Mouse (Mus musculus) hindbrain, embryonic 13.5 days (tissue): ENCODE data around the gene Kdm6b. TPM values are rescaled to one million over a fixed set of nuclear protein-coding genes. Genes with fewer than 3 reads are reported as not detected.
"Not testable (repeated sequence)": the region's sequence is repeated elsewhere in the genome, so short reads cannot be mapped to it uniquely, and the experiment has no call there.

Experiments
- ATAC-seq: fragments of 200-750 bp; cut with Nextera tagmentation; 2 replicates; pipeline ENCODE4 v1.8.0; 2017; ENCODE audit warnings: moderate TSS enrichment; ENCODE audit not compliant: low FRiP score
- H3K27ac ChIP-seq: fragments of 300-500 bp; sonication (generic); 2 replicates; pipeline ENCODE4 v1.5.1; 2015; ENCODE audit warnings: inconsistent platforms, mild to moderate bottlenecking, moderate library complexity
- H3K27me3 ChIP-seq: fragments of 300-500 bp; sonication (generic); 2 replicates; pipeline ENCODE4 v1.6.1; 2015; ENCODE audit warnings: mild to moderate bottlenecking, inconsistent platforms
- H3K36me3 ChIP-seq: fragments of 300-500 bp; sonication (generic); 2 replicates; pipeline ENCODE4 v1.6.1; 2015; ENCODE audit warnings: mild to moderate bottlenecking, inconsistent platforms
- H3K4me1 ChIP-seq: fragments of 300-500 bp; sonication (generic); replicated peaks from 2 replicates; pipeline ENCODE4 v1.6.1; 2015; ENCODE audit warnings: inconsistent platforms
- H3K4me2 ChIP-seq: fragments of 300-500 bp; sonication (generic); 2 replicates; pipeline ENCODE4 v1.6.1; 2015; ENCODE audit warnings: inconsistent platforms, mild to moderate bottlenecking, moderate library complexity
- H3K4me3 ChIP-seq: fragments of 300-500 bp; sonication (generic); 2 replicates; pipeline ENCODE4 v1.5.1; 2015; ENCODE audit warnings: mild to moderate bottlenecking, inconsistent platforms
- H3K9ac ChIP-seq: fragments of 300-500 bp; sonication (generic); 2 replicates; pipeline ENCODE4 v1.6.1; 2015; ENCODE audit warnings: mild to moderate bottlenecking, inconsistent platforms
- H3K9me3 ChIP-seq: fragments of 300-500 bp; sonication (generic); 2 replicates; pipeline ENCODE4 v1.6.1; 2016; ENCODE audit warnings: inconsistent platforms
- WGBS: fragments of 180-500 bp; shearing (Covaris S2); methylation state at CpG from one replicate; pipeline ENCODE4 v1.1.7; 2015; 5-methylcytosine and 5-hydroxymethylcytosine counted together
- polyA plus RNA-seq: library from polyadenylated mRNA; unstranded; fragments of >200 nt; fragmentation: Nextera tagmentation; extraction: Ambion mirVana; gene quantifications from 2 replicates; pipeline ENCODE4 v1.2.1, GENCODE M21; 2015

The Kdm6b gene
- polyA plus RNA-seq, 1 experiment from 2014 or later, result 50.6 TPM

DNA sequence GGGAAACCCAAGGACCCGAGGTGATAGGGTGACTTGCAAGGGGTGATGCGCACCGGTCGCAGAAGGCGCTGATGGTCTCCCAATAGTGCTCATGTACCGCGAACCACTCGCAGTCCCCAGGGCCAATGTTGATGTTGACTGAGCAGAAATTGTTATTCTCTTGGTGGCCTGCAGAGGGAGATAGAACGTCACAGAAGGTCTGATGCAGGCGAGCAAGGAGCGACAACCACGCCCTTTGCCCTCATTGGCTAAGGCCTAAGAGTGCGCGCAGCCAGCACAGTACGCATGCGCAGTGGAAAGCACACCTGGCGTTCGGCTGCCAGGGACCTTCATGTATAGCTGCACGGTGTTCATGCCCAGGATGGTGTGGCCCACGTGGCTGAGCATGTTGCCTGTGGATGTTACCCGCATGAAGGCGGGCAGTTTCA lies 12.3 kb downstream of the Kdm6b start:
- Histone ChIP-seq H3K9me3 (no peaks in the 10 kb centered on the region), H3K27ac (peak overlapping the region; percentile 52; the same call in 1 of the 2 replicates), H3K4me2 (no peak overlapping the region), H3K36me3 (peaks cover 84% of the 10 kb centered on the region), H3K4me3 (peak overlapping the region; percentile 8; the same call in 1 of the 2 replicates), H3K4me1 (peaks cover 34% of the 10 kb centered on the region), H3K27me3 (peaks cover 27% of the 10 kb centered on the region), H3K9ac (no peak overlapping the region)
- 18% methylated on average over 22 of the region's 22 CpGs for WGBS
- peak; percentile 65 for ATAC-seq

DNA sequence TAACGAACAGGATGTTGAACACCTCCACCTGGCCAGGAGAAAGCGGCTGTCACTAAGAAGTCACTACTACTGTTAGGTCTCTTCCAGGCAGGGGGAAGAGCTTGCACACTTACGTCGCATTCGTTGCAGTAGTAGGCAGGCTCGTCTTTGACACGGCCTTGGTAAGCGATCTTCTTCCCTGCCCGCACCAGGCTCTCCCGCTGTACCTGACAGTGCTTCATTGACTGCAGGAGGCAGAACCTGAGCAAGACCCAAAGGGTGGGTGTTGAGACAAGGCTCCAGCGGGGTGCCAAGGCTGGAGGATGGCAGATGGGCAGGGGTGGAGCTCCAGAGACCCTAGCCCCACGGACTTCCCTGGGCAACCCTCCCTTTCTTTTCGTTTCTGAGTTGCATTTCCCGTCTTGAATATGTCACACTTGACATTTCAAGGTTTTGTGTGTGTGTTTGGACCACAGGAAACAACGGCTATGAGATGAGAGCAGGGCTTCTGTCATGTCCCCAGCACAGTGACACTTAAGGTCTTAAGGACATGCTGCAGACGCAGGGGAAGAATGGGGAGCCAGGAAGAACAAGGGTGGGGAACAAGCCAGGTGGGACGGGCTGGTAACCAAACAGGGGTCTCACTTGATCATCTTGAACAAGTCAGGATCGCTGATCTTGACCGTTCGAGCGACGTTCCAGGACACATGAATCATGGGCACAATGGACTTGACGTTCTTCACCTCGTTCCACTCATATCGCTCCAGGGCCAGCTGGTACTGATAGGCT lies 13.2 kb downstream of the Kdm6b start:
- WGBS, result 75% methylated on average over 25 of the region's 25 CpGs
- peak overlapping the region; percentile 51; the same call in 1 of the 2 replicates for H3K9ac ChIP-seq
- ATAC-seq, result no peak

DNA sequence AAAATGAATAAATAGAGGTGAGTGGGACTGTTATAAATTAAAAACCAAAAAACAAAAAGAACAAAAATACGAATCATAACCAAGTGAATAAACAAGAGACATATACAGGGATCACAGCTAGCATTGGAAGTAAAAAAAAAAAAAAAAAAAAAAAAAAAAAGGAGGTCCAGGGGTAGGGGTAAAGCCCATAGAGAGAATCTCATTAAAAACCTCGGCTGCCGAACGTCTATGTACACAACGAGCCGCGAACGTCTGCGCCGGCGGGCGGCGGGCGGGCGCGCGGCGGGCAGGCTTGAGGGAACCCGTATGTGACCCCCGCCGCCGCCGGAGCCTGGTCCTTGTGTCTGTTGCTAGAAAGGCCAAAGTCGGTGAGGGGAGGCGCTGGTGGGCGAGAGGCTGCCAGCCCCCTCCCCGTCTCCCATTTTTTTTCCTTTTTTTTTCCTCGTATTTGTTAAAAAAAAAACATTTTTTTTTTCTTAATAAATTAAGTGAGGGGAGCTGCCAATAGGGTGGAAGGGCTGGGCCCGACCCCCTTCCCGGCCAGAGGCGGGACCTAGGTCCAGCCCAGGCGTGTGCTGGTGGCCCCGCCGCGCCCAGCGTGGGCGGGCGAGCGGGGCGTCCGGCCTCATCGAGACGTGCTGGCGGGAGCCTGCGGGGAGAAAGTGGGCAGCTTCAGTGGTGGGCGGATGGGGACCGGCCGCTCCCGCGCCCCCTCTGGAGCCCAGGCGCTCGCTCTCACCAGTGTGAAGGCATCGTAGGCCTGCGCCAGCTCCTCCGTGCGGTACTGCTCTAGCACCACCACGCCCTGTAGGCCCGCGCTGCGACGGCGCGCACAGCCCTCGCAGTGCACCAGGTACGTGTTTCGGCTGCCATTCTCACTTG lies 14.0 kb downstream of the Kdm6b start:
- no peak for ATAC-seq
- H3K9ac ChIP-seq, result 0 out of 2 replicates have a peak overlapping the region, but pooled peaks have one; percentile 51
- H3K36me3 ChIP-seq, result peaks cover 67% of the 10 kb centered on the region
- 16% methylated on average over 66 of the region's 66 CpGs for WGBS
- H3K4me3 ChIP-seq, result peak overlapping the region; percentile 7; the same call in 1 of the 2 replicates
- H3K27ac ChIP-seq, result no peak overlapping the region
- peaks cover 27% of the 10 kb centered on the region for H3K27me3 ChIP-seq
- H3K4me1 ChIP-seq, result peaks cover 38% of the 10 kb centered on the region
- no peak overlapping the region; the same call in 1 of the 2 replicates for H3K4me2 ChIP-seq
- H3K9me3 ChIP-seq, result no peaks in the 10 kb centered on the region

More for the DNA sequence above, 13.2 kb downstream of the Kdm6b start:
- peaks cover 37% of the 10 kb centered on the region for H3K4me1 ChIP-seq
- peaks cover 75% of the 10 kb centered on the region for H3K36me3 ChIP-seq
- peaks cover 27% of the 10 kb centered on the region for H3K27me3 ChIP-seq
- H3K27ac ChIP-seq, result no peak overlapping the region
- H3K9me3 ChIP-seq, result no peaks in the 10 kb centered on the region
- H3K4me2 ChIP-seq, result no peak overlapping the region
- H3K4me3 ChIP-seq, result 0 out of 2 replicates have a peak overlapping the region, but pooled peaks have one; percentile 7

DNA sequence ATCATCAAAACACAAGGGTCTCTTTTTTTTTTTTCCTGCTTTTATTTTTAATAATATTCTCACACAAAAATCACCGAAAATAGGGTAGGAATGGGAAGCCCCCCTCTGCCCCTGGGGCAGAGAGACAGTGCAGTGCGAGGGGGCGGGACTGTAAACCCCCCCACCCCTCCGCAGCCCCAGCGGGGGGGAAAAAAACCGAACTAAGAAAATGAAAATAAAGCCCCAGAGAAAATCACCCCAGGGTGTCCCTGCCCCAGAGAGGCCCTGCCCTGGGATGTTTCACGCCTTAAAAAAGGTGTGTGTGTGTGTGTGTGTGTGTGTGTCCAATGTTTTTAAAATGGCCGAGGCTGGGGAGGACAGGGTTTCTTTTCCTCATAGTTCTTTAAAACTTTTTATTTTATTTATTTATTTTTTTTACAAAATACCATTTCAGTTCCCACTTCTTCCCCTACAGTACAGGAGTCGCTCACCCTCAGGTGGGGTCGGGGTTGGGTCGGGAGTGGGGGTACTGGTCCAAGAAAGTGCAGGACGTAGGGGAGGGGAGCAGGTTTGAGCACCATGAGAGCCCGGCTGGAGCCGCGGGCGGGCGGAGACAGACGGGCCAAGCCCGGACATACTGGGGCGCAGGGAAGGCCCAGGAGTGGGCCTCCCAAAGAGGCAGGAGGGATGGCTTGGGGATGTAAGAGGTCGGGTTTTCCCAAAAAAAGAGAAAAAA lies 14.8 kb downstream of the Kdm6b start:
- Histone ChIP-seq H3K27me3 (peaks cover 27% of the 10 kb centered on the region), H3K9me3 (no peaks in the 10 kb centered on the region), H3K4me1 (peaks cover 42% of the 10 kb centered on the region), H3K4me3 (no peak overlapping the region), H3K27ac (peak overlapping the region; percentile 67; the same call in 1 of the 2 replicates), H3K9ac (0 out of 2 replicates have a peak overlapping the region, but pooled peaks have one; percentile 87), H3K4me2 (peak overlapping the region; percentile 80), H3K36me3 (peaks cover 59% of the 10 kb centered on the region)
- ATAC-seq, result no peak
- WGBS, result 18% methylated on average over 21 of the region's 21 CpGs

DNA sequence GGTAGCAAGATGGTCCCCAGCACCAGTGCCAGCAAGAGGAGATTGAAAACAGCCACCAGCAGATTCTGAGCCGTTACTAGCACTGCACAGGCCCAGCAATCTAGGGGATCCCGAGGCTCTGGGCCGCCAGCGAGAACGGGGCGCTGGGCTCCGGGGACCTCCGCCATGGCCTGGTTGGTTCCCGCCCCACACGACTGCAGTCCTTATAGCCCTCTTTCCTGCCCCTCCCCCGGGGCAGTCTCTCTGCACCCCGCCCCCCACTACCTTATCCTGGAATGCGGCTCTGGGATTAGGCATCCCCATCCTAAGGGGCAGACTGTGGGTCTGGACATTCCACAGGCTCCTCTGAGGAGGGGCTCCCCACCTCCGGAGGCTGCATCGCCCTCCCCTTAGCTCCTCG lies 15.4 kb downstream of the Kdm6b start, which contains the start of gene Tmem88:
Gene Tmem88 (minus strand): TSS at position 176 of the 400 bp plus-strand sequence.
- H3K4me3 ChIP-seq, result peak within 1 kb of the TSS; percentile 66
- peak within 1 kb of the TSS; percentile 80 for H3K4me2 ChIP-seq
- peak within 1 kb of the TSS; percentile 87 for H3K9ac ChIP-seq
- WGBS, result 5% methylated on average over 16 of the region's 16 CpGs
- ATAC-seq, result no peak
- no peaks in the 10 kb centered on the region for H3K9me3 ChIP-seq
- peaks cover 42% of the 10 kb centered on the region for H3K4me1 ChIP-seq
- H3K27me3 ChIP-seq, result peaks cover 27% of the 10 kb centered on the region
- peaks cover 53% of the 10 kb centered on the region for H3K36me3 ChIP-seq
- peak within 1 kb of the TSS; percentile 98 for H3K27ac ChIP-seq

DNA sequence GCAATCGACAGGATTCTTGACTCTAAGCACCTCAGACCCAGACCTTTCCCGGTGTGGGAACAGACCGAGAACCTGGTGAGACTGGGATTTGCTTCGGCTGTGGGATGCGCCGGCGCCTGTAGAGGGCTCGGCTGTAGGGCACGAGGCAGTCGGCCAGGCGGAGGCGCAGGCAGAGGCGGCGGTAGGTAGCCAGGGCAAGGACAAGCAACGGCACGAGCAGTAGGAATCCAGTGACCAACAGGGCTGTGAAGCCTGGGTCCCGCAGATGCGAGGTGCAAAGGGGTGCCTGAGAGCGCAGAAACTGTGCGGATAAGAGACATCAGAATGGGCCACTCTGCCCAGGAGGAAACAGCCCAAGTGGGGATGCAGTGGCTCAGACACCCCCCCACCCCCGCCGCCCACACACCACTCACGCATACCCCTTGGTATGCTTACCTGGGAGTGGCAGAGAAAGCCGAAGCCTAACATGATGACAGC lies 15.9 kb downstream of the Kdm6b start:
- Histone ChIP-seq H3K4me2 (peak overlapping the region; percentile 80), H3K4me3 (peak overlapping the region; percentile 66), H3K9ac (peak overlapping the region; percentile 87), H3K27ac (peak overlapping the region; percentile 67), H3K27me3 (peaks cover 27% of the 10 kb centered on the region), H3K9me3 (no peaks in the 10 kb centered on the region), H3K36me3 (peaks cover 48% of the 10 kb centered on the region), H3K4me1 (peaks cover 42% of the 10 kb centered on the region)
- 12% methylated on average over 24 of the region's 24 CpGs for WGBS
- no peak for ATAC-seq

DNA sequence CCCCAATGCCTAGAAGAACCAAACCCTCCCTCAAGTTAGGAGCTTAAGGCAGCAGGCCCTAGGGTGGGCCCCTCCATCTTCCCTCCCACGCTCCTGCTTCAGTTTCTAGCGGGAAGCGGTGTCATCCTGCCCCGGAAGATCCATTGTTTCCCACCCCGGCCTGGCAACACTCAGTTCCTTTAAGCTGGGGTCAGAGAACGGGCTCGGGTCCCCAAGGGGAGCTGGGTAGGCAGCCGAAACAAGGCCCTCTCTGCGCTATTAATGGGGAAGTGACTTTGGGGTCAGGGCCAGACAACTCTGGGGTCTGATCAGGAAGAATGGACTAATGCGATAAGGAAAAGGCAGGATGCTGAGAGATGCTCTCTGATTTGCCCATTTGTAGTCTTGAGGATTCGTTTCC lies 16.7 kb downstream of the Kdm6b start:
- ATAC-seq, result no peak
- peaks cover 42% of the 10 kb centered on the region for H3K4me1 ChIP-seq

DNA sequence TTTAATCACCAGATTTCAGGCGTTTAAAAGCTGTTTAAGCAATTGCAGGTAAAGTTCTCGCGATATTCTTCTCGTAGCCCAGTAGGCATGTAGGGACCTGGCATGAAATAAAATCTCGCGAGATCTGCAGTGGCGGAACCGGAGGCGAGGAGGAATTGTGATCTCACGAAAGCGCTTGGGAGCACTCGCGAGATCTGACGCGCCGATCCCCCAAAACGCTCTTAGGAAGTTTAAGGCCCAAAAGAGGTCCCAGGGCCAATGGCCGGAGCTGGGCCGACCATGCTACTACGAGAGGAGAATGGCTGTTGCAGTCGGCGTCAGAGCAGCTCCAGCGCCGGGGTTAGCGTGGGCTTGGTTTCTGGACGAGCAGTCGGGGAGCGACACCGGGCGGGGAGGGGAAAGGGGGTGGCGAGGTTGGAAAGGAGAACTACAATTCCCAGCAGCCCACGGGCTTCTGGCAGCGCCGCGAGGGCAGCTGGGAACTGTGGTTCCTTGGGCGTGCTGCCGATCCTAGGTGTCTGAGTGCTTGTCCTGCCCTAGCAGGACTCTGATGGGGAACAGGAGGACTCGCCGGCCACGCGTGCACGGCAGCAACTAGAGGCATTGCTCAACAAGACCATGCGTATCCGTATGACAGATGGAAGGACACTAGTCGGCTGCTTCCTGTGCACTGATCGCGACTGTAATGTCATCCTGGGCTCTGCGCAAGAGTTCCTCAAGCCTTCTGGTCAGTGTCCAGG lies 17.7 kb downstream of the Kdm6b start:
- peak overlapping the region; percentile 87 for H3K9ac ChIP-seq
- peak overlapping the region; percentile 80 for H3K4me2 ChIP-seq
- peak overlapping the region; percentile 98 for H3K27ac ChIP-seq
- ATAC-seq, result peak; percentile 90
- H3K27me3 ChIP-seq, result peaks cover 23% of the 10 kb centered on the region
- peaks cover 31% of the 10 kb centered on the region for H3K36me3 ChIP-seq
- WGBS, result under 1% methylated on average over 48 of the region's 48 CpGs
- no peaks in the 10 kb centered on the region for H3K9me3 ChIP-seq
- H3K4me3 ChIP-seq, result peak overlapping the region; percentile 66
- H3K4me1 ChIP-seq, result peaks cover 38% of the 10 kb centered on the region

More for the DNA sequence above, 16.7 kb downstream of the Kdm6b start:
- Histone ChIP-seq H3K27ac (peak overlapping the region; percentile 98), H3K9ac (peak overlapping the region; percentile 87), H3K4me2 (peak overlapping the region; percentile 80), H3K27me3 (peaks cover 27% of the 10 kb centered on the region), H3K9me3 (no peaks in the 10 kb centered on the region), H3K4me3 (peak overlapping the region; percentile 66), H3K36me3 (peaks cover 40% of the 10 kb centered on the region)
- whole genome bisulfite sequencing, result 22% methylated on average over 11 of the region's 11 CpGs

DNA sequence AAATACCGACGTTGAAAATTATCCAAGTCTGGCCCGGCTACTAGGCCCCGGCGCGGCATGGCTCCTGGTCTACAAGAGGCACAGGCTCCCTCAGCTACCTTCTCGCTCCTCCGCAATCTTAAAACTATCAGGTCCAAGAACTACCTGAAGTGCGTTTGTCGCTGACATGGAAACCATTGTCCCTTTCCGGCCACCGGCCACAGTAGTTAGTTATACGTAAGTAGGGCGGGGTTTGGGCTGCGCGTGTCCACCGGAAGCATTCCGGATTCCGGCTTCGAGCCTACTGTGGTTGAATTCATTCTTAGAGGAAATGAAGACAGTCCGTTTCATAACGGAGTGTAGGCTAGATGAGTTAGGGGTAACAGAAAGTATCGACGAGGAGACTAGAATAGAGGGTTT lies 18.2 kb downstream of the Kdm6b start, which contains the start of the genes Naa38 and Cyb5d1:
Gene Naa38 (plus strand): TSS at position 253 of the 399 bp plus-strand sequence.
Gene Cyb5d1 (minus strand): TSS at position 397 of the 399 bp plus-strand sequence.
- Histone ChIP-seq H3K27ac (peak within 1 kb of the TSS; percentile 98), H3K27me3 (peaks cover 18% of the 10 kb centered on the region), H3K9ac (peak within 1 kb of the TSS; percentile 87), H3K4me1 (peaks cover 38% of the 10 kb centered on the region), H3K36me3 (peaks cover 26% of the 10 kb centered on the region), H3K4me3 (peak within 1 kb of the TSS; percentile 66), H3K4me2 (peak within 1 kb of the TSS; percentile 80)
- H3K9me3 ChIP-seq, result not testable (repeated sequence)
- under 1% methylated on average over 24 of the region's 24 CpGs for WGBS
- ATAC-seq, result peak; percentile 80

DNA sequence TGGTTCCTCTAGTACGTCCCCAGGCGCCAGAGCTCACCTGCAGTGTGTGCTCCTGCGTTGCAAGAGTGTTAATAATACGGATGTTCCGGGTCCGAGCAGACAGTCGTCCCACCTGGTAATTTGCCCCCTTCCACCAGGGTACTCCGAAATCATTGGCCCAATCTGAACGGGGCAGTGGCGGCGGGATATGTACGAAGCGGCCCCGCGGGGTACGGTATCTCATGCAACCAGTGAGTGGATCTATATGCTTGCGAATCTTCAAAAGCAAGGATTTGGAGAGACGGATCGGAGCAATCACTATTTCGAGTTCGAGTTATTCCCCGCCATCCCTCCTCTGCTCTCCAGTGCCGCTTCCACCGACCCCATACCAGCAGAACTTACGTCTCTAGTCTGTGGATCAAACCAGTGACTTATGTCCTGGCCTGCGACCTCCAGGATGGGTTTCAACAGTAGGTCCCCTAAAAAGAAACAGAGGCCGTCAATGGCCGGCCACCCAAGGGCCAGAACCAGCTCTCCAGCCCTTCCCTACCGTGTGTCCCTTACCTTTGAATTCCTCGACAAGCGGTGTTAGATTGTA lies 18.8 kb downstream of the Kdm6b start:
- peak; percentile 21; the same call in 1 of the 2 replicates for ATAC-seq
- Histone ChIP-seq H3K4me2 (peak overlapping the region; percentile 80), H3K4me1 (peaks cover 38% of the 10 kb centered on the region), H3K9ac (peak overlapping the region; percentile 87), H3K27ac (peak overlapping the region; percentile 98), H3K4me3 (peak overlapping the region; percentile 66), H3K27me3 (peaks cover 12% of the 10 kb centered on the region), H3K36me3 (peaks cover 20% of the 10 kb centered on the region)
- WGBS, result 3% methylated on average over 31 of the region's 31 CpGs
- H3K9me3 ChIP-seq, result not testable (repeated sequence)
